Mouse (Mus musculus): ENCODE results near the gene Bbs9.

DNA sequence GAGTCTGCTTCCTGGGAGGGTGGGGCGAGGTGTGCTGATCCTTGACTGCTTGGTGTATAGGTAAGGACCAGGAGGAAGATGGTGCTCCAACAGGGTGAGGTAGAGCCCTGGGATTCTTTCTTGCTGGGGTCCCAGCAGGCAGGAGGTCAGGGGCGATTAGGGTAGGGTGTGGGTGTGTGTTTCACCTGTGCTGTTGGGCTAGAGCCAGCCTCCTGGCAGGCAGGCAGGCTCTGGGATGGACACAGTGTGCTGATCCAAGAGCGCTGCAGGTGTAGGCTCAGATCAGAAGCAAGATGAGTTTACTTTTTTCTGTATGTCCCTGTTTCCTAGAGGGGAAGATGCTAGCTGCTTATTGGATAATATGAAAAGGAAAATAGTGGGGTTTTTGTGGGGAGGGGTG, 108.7 kb downstream of the Bbs9 start:
- TF ChIP-seq CTCF (IDR thresholded peaks at IDR 0.05; ENCODE audit: control insufficient read depth, insufficient read depth, low read length) (no peak), POLR2A (IDR thresholded peaks at IDR 0.05; ENCODE audit: borderline replicate concordance, control insufficient read depth, low read depth, low read length) (no peak)
